Mouse (Mus musculus) forebrain, postnatal 0 days (tissue): ENCODE measurements around the gene Ankrd11. TPM values are rescaled to one million over a fixed set of nuclear protein-coding genes. Genes with fewer than 3 reads are reported as not detected.

Experiments used
- ATAC-seq: fragments of 200-750 bp; cut with Nextera tagmentation; 2 replicates; pipeline ENCODE4 v1.8.0; 2017; ENCODE audit warnings: mild to moderate bottlenecking, moderate library complexity
- DNase-seq: peaks from one replicate; pipeline ENCODE4 v3.0.0-alpha.2; 2015
- H3K27ac ChIP-seq: fragments of 300-500 bp; sonication (generic); 2 replicates; pipeline ENCODE4 v1.5.1; 2014; ENCODE audit warnings: low read depth, mild to moderate bottlenecking, antibody characterized with exemption, low read length, moderate library complexity, mixed read lengths
- H3K27me3 ChIP-seq: fragments of 300-500 bp; sonication (generic); 2 replicates; pipeline ENCODE4 v1.6.1; 2014; ENCODE audit warnings: mild to moderate bottlenecking, low read length, mixed read lengths; ENCODE audit not compliant: insufficient read depth
- H3K36me3 ChIP-seq: fragments of 300-500 bp; sonication (generic); 2 replicates; pipeline ENCODE4 v1.6.1; 2014; ENCODE audit warnings: mild to moderate bottlenecking, moderate library complexity; ENCODE audit not compliant: insufficient read depth
- H3K4me1 ChIP-seq: fragments of 300-500 bp; sonication (generic); 2 replicates; pipeline ENCODE4 v1.6.1; 2014; ENCODE audit warnings: antibody characterized with exemption; ENCODE audit not compliant: insufficient read depth
- H3K4me2 ChIP-seq: fragments of 300-500 bp; sonication (generic); 2 replicates; pipeline ENCODE4 v1.6.1; 2014; ENCODE audit warnings: low read depth, mild to moderate bottlenecking, moderate library complexity
- H3K4me3 ChIP-seq: fragments of 300-500 bp; sonication (generic); 2 replicates; pipeline ENCODE4 v1.5.1; 2014; ENCODE audit warnings: low read depth, low read length, mixed read lengths
- H3K9ac ChIP-seq: fragments of 300-500 bp; sonication (generic); 2 replicates; pipeline ENCODE4 v1.6.1; 2014; ENCODE audit warnings: mild to moderate bottlenecking
- H3K9me3 ChIP-seq: fragments of 300-500 bp; sonication (generic); 2 replicates; pipeline ENCODE4 v1.6.1; 2016; ENCODE audit warnings: low read length
- CTCF ChIP-seq: sonication (generic); IDR thresholded peaks from 2 replicates; pipeline ENCODE4 v1.5.1; 2016; ENCODE audit warnings: antibody characterized with exemption, control low read depth, low read depth
- WGBS: fragments of 180-500 bp; shearing (Covaris S2); extraction: QIAGEN DNeasy Blood & Tissue Kit; methylation state at CpG from one replicate; pipeline ENCODE4 v1.1.7; 2014; 5-methylcytosine and 5-hydroxymethylcytosine counted together
- polyA plus RNA-seq: library from polyadenylated mRNA; unstranded; fragments of >200 nt; fragmentation: Nextera tagmentation; extraction: Ambion mirVana; gene quantifications from 2 replicates; pipeline ENCODE4 v1.2.1, GENCODE M21; 2015
- total RNA-seq: library from RNA; depleted of rRNA; stranded (reverse); fragments of >200 nt; gene quantifications from 2 replicates; pipeline ENCODE4 v1.2.3, GENCODE M21; 2014

Gene Ankrd11
- total and polyA plus RNA-seq, 2 experiments from 2014 or later, result 73.5 to 103 TPM

GRCm38 (mm10) chr8:122905346-122905745, 136.7 kb downstream of the Ankrd11 start:
- Histone ChIP-seq H3K4me1 (no peaks in the 10 kb centered on the region), H3K9ac (no peak overlapping the region), H3K4me3 (no peak overlapping the region), H3K36me3 (peaks cover 15% of the 10 kb centered on the region), H3K27me3 (no peaks in the 10 kb centered on the region), H3K9me3 (no peaks in the 10 kb centered on the region), H3K4me2 (no peak overlapping the region), H3K27ac (no peak overlapping the region)
- ATAC-seq (no peak), DNase-seq (no peak)
- 80% methylated on average over 4 of the region's 4 CpGs for WGBS
- TF ChIP-seq CTCF, result no peak

DNA sequence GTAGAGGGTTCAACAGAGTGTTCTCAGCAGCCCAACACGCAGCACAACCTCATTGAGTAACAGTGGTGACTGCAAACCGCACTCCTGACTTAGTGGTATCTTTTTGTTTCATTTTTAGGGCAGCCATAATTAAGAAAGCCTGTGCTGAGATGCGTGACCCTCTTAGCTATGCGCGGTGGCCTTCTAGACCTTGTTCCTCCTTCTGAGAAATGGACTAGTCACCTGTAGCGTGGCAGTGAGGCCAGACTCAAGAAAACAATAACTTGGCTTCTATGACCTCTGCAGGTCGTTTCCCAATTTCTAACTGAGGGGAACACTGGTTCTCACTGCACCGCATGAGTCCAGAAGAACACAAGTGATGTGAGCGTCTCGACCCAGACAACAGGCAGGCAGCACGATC, 137.6 kb downstream of the Ankrd11 start:
- TF ChIP-seq CTCF, result no peak
- Histone ChIP-seq H3K36me3 (peaks cover 16% of the 10 kb centered on the region), H3K27me3 (no peaks in the 10 kb centered on the region), H3K9ac (no peak overlapping the region), H3K9me3 (no peaks in the 10 kb centered on the region), H3K4me3 (no peak overlapping the region), H3K4me1 (no peaks in the 10 kb centered on the region), H3K27ac (no peak overlapping the region), H3K4me2 (no peak overlapping the region)
- 88% methylated on average over 11 of the region's 11 CpGs for WGBS
- DNase-seq, result no peak
- no peak for ATAC-seq

DNA sequence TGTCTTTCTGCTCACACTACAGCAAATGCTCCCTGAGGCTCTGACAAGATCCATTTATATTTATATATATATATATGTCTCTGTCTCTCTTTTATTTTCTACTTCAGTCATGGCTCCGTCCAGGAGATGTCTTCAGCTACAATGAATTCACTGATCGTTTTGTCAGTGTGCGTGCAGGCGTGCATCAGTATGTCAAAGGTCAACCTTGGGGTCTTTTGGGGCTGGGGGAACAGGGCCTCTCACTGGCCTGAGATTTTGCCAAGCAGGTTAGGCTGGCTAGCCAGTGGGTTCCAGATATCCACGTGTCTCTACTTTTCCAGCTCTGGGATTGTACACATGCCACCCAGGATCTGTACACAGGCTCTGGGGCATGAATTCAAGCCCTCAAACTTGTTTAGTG, 139.1 kb downstream of the Ankrd11 start:
- no peak for ATAC-seq
- Histone ChIP-seq H3K4me2 (no peak overlapping the region), H3K9ac (no peak overlapping the region), H3K27ac (no peak overlapping the region), H3K27me3 (no peaks in the 10 kb centered on the region), H3K4me3 (no peak overlapping the region), H3K9me3 (no peaks in the 10 kb centered on the region), H3K4me1 (no peaks in the 10 kb centered on the region), H3K36me3 (peaks cover 24% of the 10 kb centered on the region)
- 38% methylated on average over 5 of the region's 5 CpGs for WGBS
- no peak for TF ChIP-seq CTCF
- no peak for DNase-seq

DNA sequence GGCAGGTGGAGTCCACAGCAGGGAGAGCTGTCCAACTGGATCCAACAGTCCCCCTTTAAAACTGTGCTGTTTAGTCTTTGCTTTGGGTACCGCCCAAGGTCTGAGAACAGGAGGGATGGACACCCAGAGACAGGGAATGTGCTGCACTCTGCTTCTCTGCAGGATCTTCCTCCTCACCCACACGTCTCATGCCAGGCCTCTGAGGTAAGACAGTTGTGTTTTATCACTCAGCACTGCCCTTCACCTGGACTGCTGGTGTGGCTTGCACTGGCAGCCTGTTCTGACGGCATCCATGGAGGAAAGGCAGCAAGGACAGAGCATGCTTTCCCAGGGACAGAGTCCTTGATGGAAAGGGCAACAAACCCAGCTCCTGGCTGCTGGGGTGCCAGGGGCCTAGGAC, 139.5 kb downstream of the Ankrd11 start:
- no peak for DNase-seq
- H3K36me3 ChIP-seq, result peaks cover 21% of the 10 kb centered on the region
- no peaks in the 10 kb centered on the region for H3K4me1 ChIP-seq
- WGBS, result 67% methylated on average over 3 of the region's 3 CpGs
- no peaks in the 10 kb centered on the region for H3K27me3 ChIP-seq
- no peak overlapping the region for H3K9ac ChIP-seq
- H3K9me3 ChIP-seq, result no peaks in the 10 kb centered on the region
- no peak for TF ChIP-seq CTCF
- ATAC-seq, result no peak
- no peak overlapping the region for H3K4me2 ChIP-seq
- no peak overlapping the region for H3K4me3 ChIP-seq
- no peak overlapping the region for H3K27ac ChIP-seq

- H3K4me3 ChIP-seq, result no peak overlapping the region
- WGBS, result 82% methylated on average over 8 of the region's 8 CpGs
- ATAC-seq, result no peak
Observed at GRCm38 (mm10) chr8:122901892-122902515, 140.1 kb downstream of the Ankrd11 start.

GRCm38 (mm10) chr8:122901476-122901875, 140.6 kb downstream of the Ankrd11 start:
- no peak overlapping the region for H3K4me2 ChIP-seq
- TF ChIP-seq CTCF, result no peak
- no peak overlapping the region for H3K27ac ChIP-seq
- ATAC-seq, result no peak
- DNase-seq, result no peak
- H3K27me3 ChIP-seq, result no peaks in the 10 kb centered on the region
- no peak overlapping the region for H3K4me3 ChIP-seq
- H3K36me3 ChIP-seq, result peaks cover 20% of the 10 kb centered on the region
- WGBS, result 77% methylated on average over 7 of the region's 7 CpGs
- no peaks in the 10 kb centered on the region for H3K9me3 ChIP-seq
- H3K4me1 ChIP-seq, result no peaks in the 10 kb centered on the region
- H3K9ac ChIP-seq, result no peak overlapping the region

More at GRCm38 (mm10) chr8:122901892-122902515, 140.1 kb downstream of the Ankrd11 start:
- Histone ChIP-seq H3K9me3 (no peaks in the 10 kb centered on the region), H3K27me3 (no peaks in the 10 kb centered on the region), H3K4me1 (no peaks in the 10 kb centered on the region), H3K27ac (no peak overlapping the region), H3K36me3 (peaks cover 17% of the 10 kb centered on the region), H3K4me2 (no peak overlapping the region), H3K9ac (no peak overlapping the region)
- no peak for DNase-seq
- no peak for TF ChIP-seq CTCF

- WGBS, result 69% methylated on average over 5 of the region's 5 CpGs
- Histone ChIP-seq H3K9me3 (no peaks in the 10 kb centered on the region), H3K36me3 (peaks cover 44% of the 10 kb centered on the region), H3K4me1 (no peaks in the 10 kb centered on the region), H3K9ac (no peak overlapping the region), H3K4me2 (no peak overlapping the region), H3K4me3 (no peak overlapping the region), H3K27ac (no peak overlapping the region), H3K27me3 (no peaks in the 10 kb centered on the region)
- no peak for TF ChIP-seq CTCF
- ATAC-seq (no peak), DNase-seq (no peak)
Observed at GRCm38 (mm10) chr8:122899085-122899484, 143.0 kb downstream of the Ankrd11 start.
